Mouse (Mus musculus): ENCODE measurements around the gene Kif9.

GRCm38 (mm10) chr9:110531151-110531791, 54.5 kb downstream of the Kif9 start:
- TF ChIP-seq CTCF (IDR thresholded peaks at IDR 0.05; ENCODE audit: control insufficient read depth, insufficient read depth, low read length) (no peak), POLR2A (IDR thresholded peaks at IDR 0.05; ENCODE audit: borderline replicate concordance, control insufficient read depth, low read depth, low read length) (no peak)

All from bone marrow, adult 2 months (tissue).